Comparison of ENCODE assay signal across 8 mouse cellular contexts in the genomic region with DNA sequence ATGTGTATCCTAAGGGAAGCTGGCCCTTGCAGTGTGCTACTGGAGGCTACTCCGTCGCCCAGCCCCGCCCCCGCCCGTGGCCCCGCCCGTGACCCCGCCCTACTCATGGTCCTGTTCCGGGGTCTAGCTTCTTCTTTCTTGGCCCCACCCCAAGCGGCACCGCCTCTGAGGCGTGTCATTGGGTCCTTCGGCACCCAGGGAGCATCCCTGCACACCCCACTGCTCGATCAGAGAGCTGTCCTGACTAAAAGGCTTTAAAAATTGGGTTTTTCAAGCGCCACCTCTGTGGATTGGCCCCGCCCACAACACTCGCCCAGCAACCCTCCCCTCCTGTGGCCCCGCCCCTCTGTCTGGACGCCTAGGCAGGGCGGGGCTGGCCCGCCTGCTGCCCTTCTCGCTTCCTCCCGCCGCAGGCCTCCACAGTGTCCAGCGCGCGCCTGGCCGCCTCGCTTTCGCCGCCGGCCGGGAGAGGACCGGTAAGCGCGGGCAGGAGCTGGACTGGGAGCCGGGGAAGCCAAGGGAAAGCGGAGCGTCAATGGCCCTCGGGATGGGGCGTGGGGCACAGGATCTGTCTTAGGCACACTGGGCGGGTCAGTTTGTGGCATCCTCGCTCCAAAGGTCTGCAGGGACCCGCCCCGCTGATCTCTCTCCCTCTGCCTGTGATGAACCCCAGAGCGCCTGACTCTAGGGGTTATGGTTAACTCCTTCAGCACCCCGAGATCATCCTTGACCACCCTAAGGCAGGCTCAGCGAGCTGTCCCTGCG. TPM values are rescaled to one million over a fixed set of nuclear protein-coding genes. Genes with fewer than 3 reads are reported as not detected.
DNase-seq lines count a peak whose midpoint lies in the region; ATAC-seq lines count a peak whose summit lies in the region.

Gene Slc41a3 (plus strand): TSS at position 193 of the 765 bp plus-strand sequence.

- peak; percentile 68 for ATAC-seq in common myeloid progenitor, adult 5-6 weeks (replicated peaks; ENCODE audit: low read depth, poor library complexity, severe bottlenecking)
- peak; percentile 65 for ATAC-seq in megakaryocyte progenitor cell, adult 5-6 weeks (replicated peaks; ENCODE audit: poor library complexity)

- peak; percentile 89 for DNase-seq in ZHBTc4 (ENCODE audit: low read depth, low spot score)
- peak; percentile 91 to 94 for DNase-seq in gastrocnemius, adult 8-10 months (ENCODE audit: low spot score in 2 of 2)
- peak; percentile 92 for DNase-seq in induced T-regulatory cell, adult 2 months (ENCODE audit: low read depth)
- peak; percentile 71 to 87 for DNase-seq in left cerebral cortex, adult 9 months (ENCODE audit: low spot score in 2 of 2)
- peak; percentile 79 for DNase-seq in right cerebral cortex, postnatal 14 days
- peak; percentile 91 to 93 for DNase-seq in urinary bladder, postnatal 36 days (ENCODE audit: low spot score in 2 of 2)

RNA-seq across cellular contexts. Expression of gene Slc41a3, which starts in this region (rescaled TPM):
- total RNA-seq in common myeloid progenitor, adult 5-6 weeks (2017) = 4.1 and 6.6 TPM in 2 replicates
- 10 to 100 TPM; 60.8 to 78.9 (median 75.8) TPM for total RNA-seq in gastrocnemius, adult 8-10 months (2022)
- 3.3 and 6.4 TPM in 2 replicates for total RNA-seq in megakaryocyte progenitor cell, adult 5-6 weeks (2015)
- total RNA-seq in megakaryocyte progenitor cell, adult 5-6 weeks (2017) = 2.4 and 4.0 TPM in 2 replicates

Comparison
In these comparisons a context has a peak if more than half of its experiments do, and no peak if none do; other contexts are left out.
1. Peak in every context shown above with its lines: DNase-seq and ATAC-seq.